Mouse (Mus musculus): ENCODE measurements around the gene Gm43191.

Gm43191 gene

GRCm38 (mm10) chr3:116620636-116621370, 60.3 kb downstream of the Gm43191 start:
- no peak for DNase-seq

DNA sequence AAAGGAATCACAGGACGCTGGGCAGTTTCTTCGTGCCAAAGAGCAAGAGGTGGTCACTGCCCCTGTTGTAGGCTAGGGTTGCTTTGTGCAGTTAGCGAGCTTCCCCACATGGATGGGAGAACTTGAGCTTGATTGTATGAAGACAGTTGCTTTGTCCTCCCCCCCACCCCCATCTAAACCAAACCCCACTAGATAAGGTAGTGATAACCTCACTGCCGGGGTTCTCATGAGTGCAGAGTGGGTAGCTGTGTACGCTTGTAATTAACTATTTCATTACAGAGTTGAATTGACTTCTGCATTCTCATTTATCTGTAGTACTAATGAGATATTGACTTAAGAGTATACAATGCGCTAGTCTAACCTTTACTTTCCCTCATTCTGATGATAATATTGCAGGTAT, 62.2 kb downstream of the Gm43191 start:
- no peak for DNase-seq

- no peak for DNase-seq
These were observed 65.6 kb downstream of the Gm43191 start for GRCm38 (mm10) chr3:116615318-116616068.

- no peak for DNase-seq
These were observed 66.7 kb downstream of the Gm43191 start, which contains the start of gene Trmt13 for GRCm38 (mm10) chr3:116614295-116614892. TSS of gene Trmt13 (minus strand) at chr3:116614587.

DNA sequence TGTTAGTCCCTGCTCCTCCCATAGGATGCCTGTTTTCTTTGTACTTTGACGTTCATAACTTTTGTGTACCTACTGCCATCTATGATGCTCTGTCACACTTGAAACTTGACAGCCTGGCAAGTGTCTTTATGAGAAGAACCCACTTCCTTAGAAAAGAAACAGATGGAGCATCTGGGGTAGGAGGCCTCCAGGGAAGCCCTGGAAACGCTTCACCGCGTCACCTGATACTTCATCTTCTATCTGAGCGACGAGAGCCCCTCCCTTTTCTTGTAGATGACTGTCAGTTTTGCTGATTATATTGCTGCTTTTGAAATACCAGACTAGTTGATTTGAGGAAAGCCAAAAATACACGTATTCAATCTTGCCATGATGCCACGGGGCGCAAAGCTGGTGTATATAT, 76.5 kb downstream of the Gm43191 start:
- DNase-seq: no peak

DNA sequence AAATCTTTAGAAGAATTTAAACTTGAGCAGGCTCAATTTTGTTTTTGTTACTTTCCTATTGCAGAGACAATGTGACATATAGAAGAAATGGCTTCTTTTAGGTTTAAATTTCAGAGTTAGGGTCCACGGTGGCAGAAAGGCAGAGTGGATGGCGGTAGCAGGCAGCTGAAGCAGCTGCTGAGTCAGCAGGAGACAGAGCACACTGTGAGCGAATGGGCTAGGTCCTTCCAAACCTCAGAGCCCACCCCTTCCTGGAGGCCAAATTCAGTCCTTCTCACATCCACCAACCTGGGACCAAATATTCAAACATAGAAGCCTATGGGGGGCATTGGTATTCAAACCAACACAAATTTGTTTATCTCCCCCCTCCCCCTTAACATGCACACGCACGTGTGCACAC, 79.3 kb downstream of the Gm43191 start:
- DNase-seq: no peak

DNA sequence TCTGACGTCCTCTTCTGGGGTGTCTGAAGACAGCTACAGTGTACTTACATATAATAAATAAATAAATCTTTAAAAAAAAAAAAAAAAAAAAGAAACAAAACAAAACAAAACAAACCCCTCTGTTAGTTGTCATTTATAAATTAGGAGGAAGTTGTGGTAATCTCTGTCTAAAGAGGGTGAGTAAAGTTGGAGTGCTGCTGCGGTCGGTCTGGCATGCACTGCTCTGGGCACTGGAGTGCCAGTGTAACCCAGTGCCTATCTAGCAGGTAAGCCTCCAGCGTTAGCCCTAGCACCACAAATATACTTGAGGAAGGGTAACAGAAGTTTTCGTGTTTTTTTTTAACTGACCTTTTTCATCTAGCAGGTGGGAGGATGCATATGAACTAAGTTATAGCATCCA, 80.1 kb downstream of the Gm43191 start:
- no peak for DNase-seq

DNA sequence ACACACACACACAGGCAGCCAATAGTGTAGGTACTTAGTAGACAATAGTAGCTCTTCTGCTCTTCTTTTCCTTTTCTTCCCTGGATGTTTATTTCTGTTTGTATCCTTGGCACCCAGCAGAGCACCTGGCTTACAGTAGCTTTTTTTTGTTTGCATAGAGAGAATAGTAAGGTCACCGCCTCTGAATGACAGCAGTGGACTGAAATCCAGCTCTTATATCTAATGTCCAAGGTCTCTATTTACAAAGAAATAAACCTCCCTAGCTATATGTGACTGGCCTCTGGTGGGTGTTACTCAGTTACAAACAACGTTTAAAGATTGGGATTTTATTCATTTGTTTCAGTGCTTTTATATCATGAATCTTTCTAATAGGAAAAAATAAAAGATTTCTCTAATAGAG, 81.4 kb downstream of the Gm43191 start:
- no peak for DNase-seq

DNA sequence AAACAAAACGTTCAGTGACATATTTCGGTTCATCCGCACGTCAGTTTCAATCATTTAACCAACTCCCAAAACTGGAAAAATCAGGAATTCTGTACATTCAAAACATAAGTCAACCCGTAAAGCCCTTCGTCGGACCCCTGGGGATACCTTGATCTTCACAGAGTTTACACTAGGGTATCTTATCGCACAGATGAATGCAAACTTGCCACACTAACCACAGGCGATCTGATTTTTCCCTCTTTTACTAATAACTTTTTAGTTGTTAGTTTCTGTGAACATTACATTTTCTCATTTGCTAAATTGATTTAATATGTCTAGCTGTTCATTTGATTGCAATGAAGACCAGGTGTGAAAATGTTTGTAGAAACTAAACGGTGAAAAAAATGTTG, 85.5 kb downstream of the Gm43191 start:
- DNase-seq: no peak

DNA sequence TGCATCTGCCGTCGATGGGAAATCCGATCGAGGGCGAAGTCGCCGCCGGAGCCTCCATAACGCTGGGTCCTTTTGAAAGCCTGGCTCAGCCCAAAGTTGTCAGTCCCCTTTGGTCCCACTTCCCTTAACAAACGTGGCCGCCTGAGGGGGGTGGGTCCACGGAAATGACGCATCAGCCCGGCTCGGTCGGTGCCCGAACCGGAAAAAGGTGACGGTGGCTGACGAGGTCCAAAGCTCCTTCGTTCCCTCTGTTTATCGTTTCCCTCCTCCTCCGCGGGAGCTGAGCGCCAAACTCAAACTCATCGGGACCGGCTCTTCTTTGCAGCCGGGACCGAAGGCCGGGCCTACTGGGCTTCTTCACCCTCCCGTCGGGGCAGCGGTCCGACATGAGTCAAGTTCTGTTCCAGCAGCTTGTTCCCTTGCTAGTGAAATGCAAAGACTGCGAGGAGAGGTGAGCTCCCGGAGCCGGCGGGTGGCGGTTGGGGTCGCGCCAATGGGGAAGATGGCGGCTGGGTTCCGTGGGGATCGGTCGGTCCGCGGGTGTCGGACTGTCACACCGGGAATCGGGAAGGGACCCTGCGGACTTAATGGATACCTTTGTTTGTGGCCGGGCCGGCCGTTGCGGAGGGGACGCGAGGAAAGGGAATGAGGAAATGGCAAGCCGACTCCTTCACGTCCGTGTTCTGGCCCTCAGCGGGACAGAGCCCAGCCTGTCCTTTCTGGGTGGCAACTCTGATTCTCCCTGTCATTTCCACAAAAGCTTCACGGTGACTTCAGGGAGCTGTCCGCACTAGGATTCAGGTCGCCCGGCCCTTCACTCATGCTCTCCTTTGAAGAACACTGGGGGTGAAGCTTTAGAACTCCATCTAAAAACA, 86.1 kb downstream of the Gm43191 start, which contains the start of gene Sass6:
Sass6 (plus strand) TSS at position 255 of the 875 bp plus-strand sequence.
- DNase-seq: peak; percentile 99 to 100

- DNase-seq: no peak
These were observed 86.9 kb downstream of the Gm43191 start for GRCm38 (mm10) chr3:116594076-116594727.

All from kidney, postnatal 25 days (tissue).